Mouse (Mus musculus) midbrain, embryonic 13.5 days (tissue): ENCODE measurements around the gene Atp5h. TPM values are rescaled to one million over a fixed set of nuclear protein-coding genes. Genes with fewer than 3 reads are reported as not detected.

Source experiments
- ATAC-seq: fragments of 200-750 bp; cut with Nextera tagmentation; 2 replicates; pipeline ENCODE4 v1.8.0; 2017; ENCODE audit warnings: mild to moderate bottlenecking, moderate TSS enrichment, moderate library complexity
- H3K27ac ChIP-seq: fragments of 300-500 bp; sonication (generic); 2 replicates; pipeline ENCODE4 v1.5.1; 2015; ENCODE audit warnings: inconsistent platforms, mild to moderate bottlenecking, moderate library complexity
- H3K27me3 ChIP-seq: fragments of 300-500 bp; sonication (generic); 2 replicates; pipeline ENCODE4 v1.6.1; 2015; ENCODE audit warnings: mild to moderate bottlenecking, inconsistent platforms
- H3K36me3 ChIP-seq: fragments of 300-500 bp; sonication (generic); 2 replicates; pipeline ENCODE4 v1.6.1; 2015; ENCODE audit warnings: mild to moderate bottlenecking, inconsistent platforms
- H3K4me1 ChIP-seq: fragments of 300-500 bp; sonication (generic); replicated peaks from 2 replicates; pipeline ENCODE4 v1.6.1; 2015; ENCODE audit warnings: inconsistent platforms
- H3K4me2 ChIP-seq: fragments of 300-500 bp; sonication (generic); replicated peaks from 2 replicates; pipeline ENCODE4 v1.6.1; 2015; ENCODE audit warnings: moderate library complexity, mild to moderate bottlenecking, inconsistent platforms
- H3K4me3 ChIP-seq: fragments of 300-500 bp; sonication (generic); replicated peaks from 2 replicates; pipeline ENCODE4 v1.5.1; 2015; ENCODE audit warnings: mild to moderate bottlenecking, inconsistent platforms
- H3K9ac ChIP-seq: fragments of 300-500 bp; sonication (generic); replicated peaks from 2 replicates; pipeline ENCODE4 v1.6.1; 2015; ENCODE audit warnings: mild to moderate bottlenecking, inconsistent platforms
- H3K9me3 ChIP-seq: fragments of 300-500 bp; sonication (generic); 2 replicates; pipeline ENCODE4 v1.6.1; 2016; ENCODE audit warnings: mild to moderate bottlenecking, inconsistent platforms
- WGBS: fragments of 180-500 bp; shearing (Covaris S2); methylation state at CpG from one replicate; pipeline ENCODE4 v1.1.7; 2015; 5-methylcytosine and 5-hydroxymethylcytosine counted together
- polyA plus RNA-seq: library from polyadenylated mRNA; unstranded; fragments of >200 nt; fragmentation: Nextera tagmentation; extraction: Ambion mirVana; gene quantifications from 2 replicates; pipeline ENCODE4 v1.2.1, GENCODE M21; 2015

Gene Atp5h
- polyA plus RNA-seq, 1 experiment from 2014 or later = 948 TPM

DNA sequence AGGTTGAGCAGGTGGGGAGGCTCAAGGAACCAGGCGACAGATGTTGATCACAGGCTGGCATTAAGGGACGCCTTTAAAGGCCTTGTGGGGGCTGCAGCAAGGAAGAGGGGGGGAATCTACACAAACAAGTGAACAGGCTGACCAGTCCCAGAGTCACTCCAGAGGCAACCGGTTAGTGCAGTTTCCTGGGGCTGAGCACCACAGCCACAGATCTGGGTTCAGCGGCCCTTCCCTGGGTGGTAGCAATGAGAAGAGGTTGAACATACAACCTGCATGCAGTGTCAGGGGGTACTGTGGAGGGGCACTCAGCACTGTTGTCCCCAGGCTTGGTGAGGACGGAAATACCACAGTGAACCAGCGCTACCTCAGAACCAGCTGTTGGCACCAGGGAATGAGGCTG, 13.6 kb upstream of the Atp5h start:
- Histone ChIP-seq H3K9ac (no peak overlapping the region), H3K4me2 (no peak overlapping the region), H3K27me3 (no peaks in the 10 kb centered on the region), H3K4me3 (no peak overlapping the region), H3K4me1 (peaks cover 16% of the 10 kb centered on the region), H3K9me3 (no peaks in the 10 kb centered on the region), H3K27ac (no peak overlapping the region), H3K36me3 (peaks cover 49% of the 10 kb centered on the region)
- no peak for ATAC-seq
- WGBS = 83% methylated on average over 6 of the region's 6 CpGs

DNA sequence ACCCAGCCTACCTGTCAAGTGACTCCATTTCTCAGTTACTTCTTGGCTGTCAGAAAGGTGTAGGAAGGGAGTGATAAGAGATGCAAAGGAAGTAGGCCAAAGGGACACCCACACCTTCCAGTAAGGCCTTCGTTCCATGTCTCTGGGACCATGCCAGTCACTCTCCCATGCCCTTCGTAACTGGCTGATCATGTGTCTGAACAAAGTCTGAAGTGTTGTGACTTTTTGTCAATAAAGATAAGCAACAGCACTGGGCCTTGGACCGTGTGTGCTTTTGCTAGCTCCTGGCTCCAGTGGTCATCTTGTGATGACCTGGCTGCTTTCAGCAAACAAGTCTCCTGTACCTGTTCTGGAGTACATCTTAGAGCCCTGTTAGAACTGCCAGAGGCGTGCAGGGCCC, 13.1 kb upstream of the Atp5h start:
- H3K9me3 ChIP-seq = no peaks in the 10 kb centered on the region
- no peak for ATAC-seq
- H3K36me3 ChIP-seq = peaks cover 49% of the 10 kb centered on the region
- no peak overlapping the region for H3K4me2 ChIP-seq
- H3K27ac ChIP-seq = no peak overlapping the region
- peaks cover 19% of the 10 kb centered on the region for H3K4me1 ChIP-seq
- 83% methylated on average over 4 of the region's 4 CpGs for WGBS
- no peak overlapping the region for H3K4me3 ChIP-seq
- H3K27me3 ChIP-seq = no peaks in the 10 kb centered on the region
- H3K9ac ChIP-seq = no peak overlapping the region

DNA sequence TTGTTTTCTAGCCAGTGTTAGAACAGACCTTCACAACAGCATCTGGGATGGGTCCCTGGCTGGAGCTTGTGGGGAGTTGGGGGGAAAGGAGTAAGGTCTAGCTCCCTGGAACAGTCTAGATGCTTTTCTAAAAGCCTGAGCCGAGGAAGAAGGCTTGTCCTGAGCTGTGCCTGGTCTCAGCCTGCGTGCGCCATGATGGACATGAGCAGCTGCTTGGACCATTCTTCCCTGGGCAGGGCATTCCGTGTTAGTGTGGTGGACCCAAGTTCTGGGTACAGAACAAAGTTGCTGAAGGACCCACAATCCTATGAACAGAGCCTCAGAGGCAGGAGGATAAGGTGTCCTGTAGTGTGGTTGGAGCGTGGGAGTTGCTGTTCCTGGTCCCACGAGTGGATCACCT, 10.8 kb upstream of the Atp5h start:
- H3K4me2 ChIP-seq = no peak overlapping the region
- no peaks in the 10 kb centered on the region for H3K9me3 ChIP-seq
- 94% methylated on average over 6 of the region's 6 CpGs for WGBS
- H3K27me3 ChIP-seq = no peaks in the 10 kb centered on the region
- peaks cover 15% of the 10 kb centered on the region for H3K4me1 ChIP-seq
- ATAC-seq = no peak
- peaks cover 68% of the 10 kb centered on the region for H3K36me3 ChIP-seq
- no peak overlapping the region for H3K4me3 ChIP-seq
- H3K27ac ChIP-seq = no peak overlapping the region
- H3K9ac ChIP-seq = no peak overlapping the region

DNA sequence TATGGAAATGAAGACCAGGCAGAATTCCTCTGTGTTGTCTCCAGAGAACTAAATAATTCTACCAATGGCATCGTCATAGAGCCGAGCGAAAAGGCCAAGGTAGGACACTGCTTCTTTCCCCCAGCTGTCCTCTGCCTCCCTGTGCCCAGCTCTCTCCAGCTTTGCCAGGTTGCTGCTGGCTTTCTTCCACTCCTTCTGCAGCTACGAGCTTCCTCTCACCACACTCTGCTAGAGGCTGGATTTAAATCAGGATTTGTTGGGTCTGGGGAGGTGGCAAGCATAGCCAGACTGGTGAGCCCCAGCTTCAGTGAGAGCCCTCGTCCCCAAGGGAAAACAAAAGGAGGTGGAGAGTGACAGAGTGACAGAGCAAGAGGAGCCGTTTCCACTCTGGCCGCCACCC, 9.5 kb upstream of the Atp5h start:
- no peaks in the 10 kb centered on the region for H3K9me3 ChIP-seq
- ATAC-seq = no peak
- peaks cover 12% of the 10 kb centered on the region for H3K4me1 ChIP-seq
- 88% methylated on average over 7 of the region's 7 CpGs for WGBS
- H3K4me3 ChIP-seq = no peak overlapping the region
- H3K27ac ChIP-seq = no peak overlapping the region
- H3K36me3 ChIP-seq = peaks cover 81% of the 10 kb centered on the region
- no peaks in the 10 kb centered on the region for H3K27me3 ChIP-seq
- H3K9ac ChIP-seq = no peak overlapping the region
- no peak overlapping the region for H3K4me2 ChIP-seq

DNA sequence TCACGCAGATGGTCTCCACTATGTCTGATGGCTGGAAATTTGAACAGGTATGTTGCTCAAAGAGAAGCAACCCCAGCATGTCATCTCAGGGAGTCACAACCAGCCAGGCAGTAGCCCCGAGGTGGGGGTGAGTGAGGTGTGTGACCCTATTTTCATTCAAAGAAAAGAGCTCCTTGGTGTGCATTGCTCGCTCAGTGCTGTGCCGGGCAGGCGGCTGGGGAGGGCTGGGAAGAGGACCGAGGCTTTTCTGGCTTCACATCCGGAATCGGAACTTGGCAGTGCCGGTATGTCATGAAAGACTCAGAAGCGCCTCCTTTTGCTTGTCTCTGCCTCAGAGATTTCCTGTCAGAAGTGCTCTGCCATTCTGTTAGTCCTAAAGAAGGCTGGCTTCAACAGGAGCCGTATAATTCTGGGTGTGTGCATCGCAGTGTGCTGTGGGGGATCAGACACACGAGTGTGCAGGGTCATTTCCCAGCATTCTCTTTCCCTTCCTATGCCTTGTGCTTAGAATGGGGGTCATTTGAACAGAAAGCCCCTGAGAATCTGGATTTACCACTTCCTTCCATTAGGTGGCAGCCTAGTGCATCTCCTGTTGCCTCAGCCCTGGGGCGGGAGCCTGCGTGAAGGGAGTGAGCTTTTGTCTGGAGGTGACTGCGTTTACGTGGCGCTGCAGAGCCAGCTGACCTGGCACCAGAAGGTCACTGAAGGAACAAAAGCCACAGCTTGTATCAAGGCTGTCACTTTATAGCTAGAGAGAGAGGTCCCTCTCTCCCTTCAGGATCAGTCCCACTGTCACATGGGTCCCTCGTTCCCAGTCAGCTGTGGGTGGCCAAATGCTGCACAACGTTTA, 7.9 kb upstream of the Atp5h start:
- Histone ChIP-seq H3K4me1 (peaks cover 12% of the 10 kb centered on the region), H3K4me2 (peak overlapping the region; percentile 31), H3K9me3 (no peaks in the 10 kb centered on the region), H3K36me3 (peaks cover 80% of the 10 kb centered on the region), H3K27me3 (no peaks in the 10 kb centered on the region), H3K9ac (no peak overlapping the region; the same call in 1 of the 2 replicates), H3K4me3 (no peak overlapping the region), H3K27ac (peak overlapping the region; percentile 71)
- ATAC-seq = peak; percentile 80
- WGBS = 33% methylated on average over 20 of the region's 20 CpGs

DNA sequence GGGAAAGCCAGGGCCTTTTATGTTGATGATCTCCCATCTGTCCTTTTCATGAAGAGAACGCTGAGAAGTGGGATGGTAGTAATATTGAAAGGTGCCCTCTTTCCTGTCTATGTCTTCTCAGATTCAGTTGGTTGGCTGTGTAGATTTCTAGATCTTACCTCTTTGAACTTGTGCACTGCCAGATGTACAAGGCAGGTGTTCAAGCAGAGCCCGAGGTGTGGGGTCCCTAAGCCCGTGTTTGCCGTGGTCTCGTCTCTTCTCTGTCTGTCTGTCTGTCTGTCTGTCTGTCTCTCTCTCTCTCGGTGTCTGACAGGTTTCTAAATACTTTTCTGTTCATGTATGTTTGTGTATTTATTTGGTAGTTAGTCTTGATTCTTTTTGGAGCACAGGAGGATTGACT, 5.9 kb upstream of the Atp5h start:
- Histone ChIP-seq H3K9ac (no peak overlapping the region), H3K36me3 (peaks cover 59% of the 10 kb centered on the region), H3K4me3 (no peak overlapping the region), H3K9me3 (no peaks in the 10 kb centered on the region), H3K4me2 (no peak overlapping the region), H3K27ac (no peak overlapping the region), H3K27me3 (no peaks in the 10 kb centered on the region), H3K4me1 (peaks cover 30% of the 10 kb centered on the region)
- WGBS = 94% methylated on average over 6 of the region's 6 CpGs
- no peak for ATAC-seq

DNA sequence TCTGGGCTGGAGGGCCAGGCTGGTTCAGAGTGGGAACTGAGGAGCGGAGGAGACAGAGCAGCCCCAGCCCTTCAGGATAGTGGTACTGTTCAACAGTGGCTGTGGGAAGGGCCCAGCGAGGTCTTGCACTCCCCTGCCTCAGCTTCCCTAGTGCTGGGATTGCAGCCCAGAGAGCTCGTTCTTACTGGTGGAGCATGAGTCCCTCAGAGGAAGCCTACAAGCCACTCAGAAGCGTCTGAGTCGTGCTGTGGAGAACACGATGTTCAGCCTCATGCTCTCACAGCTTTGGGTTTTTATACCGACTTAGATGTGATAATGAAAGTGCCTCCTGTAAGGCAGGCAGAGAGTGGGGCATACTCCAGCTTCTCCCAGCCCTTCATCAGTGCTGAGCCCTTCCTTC, 4.9 kb upstream of the Atp5h start:
- peaks cover 32% of the 10 kb centered on the region for H3K4me1 ChIP-seq
- no peak overlapping the region for H3K4me3 ChIP-seq
- no peaks in the 10 kb centered on the region for H3K9me3 ChIP-seq
- no peak overlapping the region for H3K27ac ChIP-seq
- H3K27me3 ChIP-seq = no peaks in the 10 kb centered on the region
- ATAC-seq = no peak
- H3K9ac ChIP-seq = no peak overlapping the region
- 89% methylated on average over 7 of the region's 7 CpGs for WGBS
- H3K36me3 ChIP-seq = peaks cover 49% of the 10 kb centered on the region
- H3K4me2 ChIP-seq = no peak overlapping the region

DNA sequence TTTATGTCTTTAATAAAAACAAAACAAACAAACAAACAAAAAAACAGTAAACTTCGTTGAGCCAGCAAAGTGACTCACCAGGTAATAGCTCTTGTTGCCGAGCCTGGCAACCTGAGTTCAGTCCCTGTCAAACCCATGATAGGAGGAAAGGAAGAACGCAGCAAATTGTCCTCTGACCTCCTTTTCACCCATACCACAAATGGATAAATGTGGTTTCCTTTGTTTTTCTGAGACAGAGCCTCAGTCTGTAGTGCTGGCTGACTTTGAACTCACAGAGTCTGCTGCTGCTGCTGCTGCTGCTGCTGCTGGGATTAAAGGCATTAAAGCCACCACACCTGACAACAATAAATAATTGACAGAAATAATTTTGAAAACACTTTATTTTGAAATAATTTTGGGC, 3.3 kb upstream of the Atp5h start:
- Histone ChIP-seq H3K27ac (no peak overlapping the region), H3K4me3 (no peak overlapping the region), H3K4me2 (no peak overlapping the region), H3K9me3 (no peaks in the 10 kb centered on the region), H3K27me3 (no peaks in the 10 kb centered on the region), H3K4me1 (peaks cover 44% of the 10 kb centered on the region), H3K36me3 (peaks cover 37% of the 10 kb centered on the region), H3K9ac (no peak overlapping the region)
- 89% methylated on average over 3 of the region's 3 CpGs for WGBS
- no peak for ATAC-seq

DNA sequence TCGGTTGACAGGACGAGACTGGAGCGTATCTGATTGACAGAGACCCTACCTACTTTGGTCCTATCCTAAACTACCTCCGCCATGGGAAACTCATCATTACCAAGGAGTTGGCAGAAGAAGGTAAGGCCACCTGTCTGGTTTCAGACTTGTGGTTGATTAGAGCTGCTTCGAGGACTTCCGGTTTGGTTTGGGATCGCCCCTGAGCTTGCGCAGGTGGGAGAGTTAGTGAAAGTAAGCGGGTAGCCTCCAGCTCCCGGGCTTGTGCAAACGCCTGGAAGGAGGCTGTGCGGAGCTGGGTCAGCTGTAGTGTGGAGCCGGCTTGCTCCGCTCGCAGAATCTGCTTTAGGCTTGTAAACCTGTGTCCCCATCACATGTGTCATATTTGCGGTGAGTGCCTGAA, 2.2 kb upstream of the Atp5h start:
- Histone ChIP-seq H3K9me3 (no peaks in the 10 kb centered on the region), H3K4me1 (peaks cover 36% of the 10 kb centered on the region), H3K4me2 (no peak overlapping the region), H3K27ac (no peak overlapping the region), H3K4me3 (no peak overlapping the region), H3K36me3 (peaks cover 40% of the 10 kb centered on the region), H3K9ac (no peak overlapping the region), H3K27me3 (no peaks in the 10 kb centered on the region)
- 89% methylated on average over 16 of the region's 16 CpGs for WGBS
- no peak for ATAC-seq

DNA sequence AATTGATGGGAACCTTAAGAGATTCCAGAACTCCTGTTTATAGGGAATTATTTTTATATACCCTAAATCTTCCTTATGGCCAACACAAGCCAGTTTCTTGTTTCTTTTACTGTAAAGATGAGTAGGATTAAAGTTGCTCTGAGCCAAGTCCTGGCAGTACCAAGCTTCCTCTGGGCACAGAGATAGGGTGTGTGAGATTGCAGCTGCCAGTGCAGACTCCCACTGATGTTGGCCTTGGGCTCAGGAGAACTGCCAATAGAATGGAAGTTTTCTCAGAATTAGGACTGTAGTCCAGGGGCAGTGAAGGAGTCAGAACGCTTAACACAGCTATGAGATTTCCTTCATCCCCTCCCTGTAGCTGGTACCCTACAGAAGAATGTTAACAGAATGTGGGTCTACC, 1.6 kb upstream of the Atp5h start:
- Histone ChIP-seq H3K36me3 (peaks cover 41% of the 10 kb centered on the region), H3K9ac (no peak overlapping the region; the same call in 1 of the 2 replicates), H3K27me3 (no peaks in the 10 kb centered on the region), H3K4me3 (peak overlapping the region; percentile 95), H3K9me3 (no peaks in the 10 kb centered on the region), H3K27ac (no peak overlapping the region), H3K4me1 (peaks cover 36% of the 10 kb centered on the region), H3K4me2 (peak overlapping the region; percentile 92)
- no peak for ATAC-seq
- 71% methylated on average over 1 of the region's 1 CpGs for WGBS

DNA sequence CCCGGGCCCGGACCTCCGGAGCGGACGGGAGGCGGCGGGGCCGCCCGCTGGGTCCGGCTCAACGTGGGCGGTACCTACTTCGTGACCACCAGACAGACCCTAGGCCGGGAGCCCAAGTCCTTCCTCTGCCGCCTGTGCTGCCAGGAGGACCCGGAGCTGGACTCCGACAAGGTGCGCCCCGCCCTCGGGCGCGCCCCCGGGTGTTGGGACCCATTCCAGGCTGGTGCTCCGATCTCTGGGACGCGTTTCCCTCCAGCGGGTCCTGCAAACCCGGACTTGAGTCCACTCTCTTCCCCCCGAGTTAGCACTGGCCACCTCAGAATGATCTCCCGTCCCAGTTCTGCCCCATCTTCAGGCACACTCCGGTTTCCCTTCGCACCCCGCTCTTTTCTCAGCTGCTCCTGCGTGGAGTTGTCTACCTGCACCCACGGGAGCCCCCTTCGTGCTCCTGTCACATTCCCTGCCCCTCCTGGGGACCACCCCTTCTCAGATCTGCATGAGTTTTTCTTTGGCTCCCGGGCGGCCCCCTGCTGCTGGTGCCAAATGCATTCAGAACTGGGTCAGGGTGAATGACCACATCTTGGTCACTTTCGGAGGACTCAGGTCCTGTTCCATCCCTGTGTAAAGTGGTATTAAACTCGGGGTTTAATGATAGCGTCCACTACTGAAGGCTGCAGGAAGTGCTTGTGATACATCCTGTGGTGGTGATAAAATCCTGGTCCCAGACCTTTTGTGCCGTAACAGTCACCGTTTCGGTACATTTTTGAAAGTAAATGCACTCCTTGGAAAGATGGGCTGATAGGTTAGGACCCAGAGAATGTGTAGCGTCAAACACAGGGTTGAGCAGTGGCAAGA, 801 bp upstream of the Atp5h start:
- peaks cover 36% of the 10 kb centered on the region for H3K4me1 ChIP-seq
- ATAC-seq = peak; percentile 80
- WGBS = 3% methylated on average over 45 of the region's 45 CpGs

DNA sequence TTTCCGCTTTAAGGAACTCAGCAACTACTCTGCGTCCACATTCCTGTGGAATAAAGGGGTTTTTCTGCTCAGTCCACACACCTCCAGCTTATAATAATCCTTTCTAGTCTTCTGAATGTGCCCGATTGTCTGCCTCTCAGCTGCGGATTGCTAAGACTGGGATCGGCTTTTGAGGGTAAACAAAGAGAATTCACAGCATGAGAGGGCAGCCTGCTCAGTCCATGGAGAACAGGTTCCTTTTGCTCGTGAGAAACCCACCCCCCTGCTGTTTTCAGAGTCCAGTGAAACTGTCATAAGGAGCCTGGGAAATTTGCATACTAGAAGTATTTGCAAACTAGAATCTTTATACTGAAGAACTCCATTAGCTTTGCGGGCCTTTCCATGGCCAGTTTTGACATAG, 10.2 kb downstream of the Atp5h start:
- peak; percentile 41 for ATAC-seq
- Histone ChIP-seq H3K9ac (peak overlapping the region; percentile 51; the same call in 1 of the 2 replicates), H3K4me1 (peaks cover 81% of the 10 kb centered on the region), H3K4me3 (no peak overlapping the region), H3K27ac (peak overlapping the region; percentile 91), H3K36me3 (peaks cover 36% of the 10 kb centered on the region), H3K4me2 (peak overlapping the region; percentile 34; the same call in 1 of the 2 replicates), H3K27me3 (no peaks in the 10 kb centered on the region), H3K9me3 (no peaks in the 10 kb centered on the region)
- WGBS = 8% methylated on average over 7 of the region's 7 CpGs

More for the DNA sequence above, 801 bp upstream of the Atp5h start:
- Histone ChIP-seq H3K27me3 (no peaks in the 10 kb centered on the region), H3K27ac (peak overlapping the region; percentile 88), H3K4me2 (peak overlapping the region; percentile 92), H3K36me3 (peaks cover 41% of the 10 kb centered on the region), H3K9ac (peak overlapping the region; percentile 95), H3K9me3 (no peaks in the 10 kb centered on the region), H3K4me3 (peak overlapping the region; percentile 95)
